9 mouse cellular contexts compared by ENCODE assay signal in the genomic region with DNA sequence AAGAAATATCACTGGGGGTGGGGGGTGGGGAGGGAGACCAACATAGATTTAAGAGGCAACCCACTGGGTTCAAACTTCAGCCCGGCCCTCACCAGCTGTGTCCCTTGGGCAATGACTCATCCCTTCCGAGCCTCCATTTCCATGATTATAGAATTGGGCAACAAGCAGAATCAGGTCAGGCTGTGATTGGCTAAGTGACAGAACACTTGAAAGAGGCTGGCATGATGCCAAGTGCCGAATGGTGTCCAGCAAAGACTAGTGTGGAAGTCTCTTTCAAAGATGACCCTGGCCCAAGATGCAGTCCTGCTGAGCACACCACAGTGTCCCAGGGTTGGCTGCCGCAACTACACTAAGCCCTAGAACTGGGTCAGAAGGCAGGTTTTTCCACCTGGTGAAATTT. TPM values are rescaled to one million over a fixed set of nuclear protein-coding genes. Genes with fewer than 3 reads are reported as not detected.
DNase-seq lines count a peak whose midpoint lies in the region; ATAC-seq lines count a peak whose summit lies in the region.
"Had no signal": no experiment of that assay in that cellular context is flagged by ENCODE, and none has a peak within 500 bp of the region (broad histone marks: within the 10 kb centered on the region; RNA-seq: fewer than 3 reads in every experiment).

No protein-coding gene starts in this region.

- no peak for ATAC-seq in kidney, embryonic 15.5 days (replicated peaks; ENCODE audit: low FRiP score)
- ATAC-seq in common myeloid progenitor, adult 5-6 weeks (replicated peaks; ENCODE audit: low read depth, poor library complexity, severe bottlenecking) = peak; percentile 33; the same call in 1 of the 2 replicates
- peak; percentile 24; the same call in 1 of the 2 replicates for ATAC-seq in lung, embryonic 16.5 days (ENCODE audit: low read depth)
- ATAC-seq in megakaryocyte-erythroid progenitor cell, adult 5-6 weeks (replicated peaks; ENCODE audit: low FRiP score, low TSS enrichment, poor library complexity, severe bottlenecking) = no peak

- DNase-seq in kidney, adult 18-20 months = peak; percentile 55
- peak; percentile 88 to 97 for DNase-seq in adrenal gland, adult (ENCODE audit: inconsistent age in 2 of 2, low spot score in 1 of 2)
- peak; percentile 83 for DNase-seq in heart, postnatal 10 days
- DNase-seq in testis, postnatal 14 days (ENCODE audit: low spot score) = peak; percentile 38

- H3K4me2 ChIP-seq in kidney, embryonic 15.5 days = no peak overlapping the region
- no peak overlapping the region for H3K4me2 ChIP-seq in lung, embryonic 16.5 days (ENCODE audit: low read depth, low read length)

- no peak overlapping the region for H3K4me3 ChIP-seq in kidney, embryonic 15.5 days (replicated peaks)
- H3K4me3 ChIP-seq in lung, embryonic 16.5 days (ENCODE audit: low read length) = no peak overlapping the region

- H3K9ac ChIP-seq in kidney, embryonic 15.5 days = no peak overlapping the region
- H3K9ac ChIP-seq in lung, embryonic 16.5 days (ENCODE audit: low read length) = no peak overlapping the region

- H3K9me3 ChIP-seq in kidney, embryonic 15.5 days (replicated peaks) = no peaks in the 10 kb centered on the region
- no peaks in the 10 kb centered on the region for H3K9me3 ChIP-seq in lung, embryonic 16.5 days (ENCODE audit: control insufficient read depth, low read length)
- H3K9me3 ChIP-seq: G1E had no signal

- 57% methylated on average over 4 of the region's 4 CpGs for WGBS in kidney, embryonic 15.5 days
- WGBS in lung, embryonic 16.5 days = 39% methylated on average over 4 of the region's 4 CpGs

- H3K4me1 ChIP-seq in kidney, embryonic 15.5 days = peaks cover 16% of the 10 kb centered on the region
- H3K4me1 ChIP-seq in lung, embryonic 16.5 days (replicated peaks; ENCODE audit: control insufficient read depth, insufficient read depth, low read length) = peaks cover 16% of the 10 kb centered on the region

- no peaks in the 10 kb centered on the region for H3K27me3 ChIP-seq in kidney, embryonic 15.5 days
- H3K27me3 ChIP-seq in lung, embryonic 16.5 days (ENCODE audit: control insufficient read depth, insufficient read depth, low read depth, low read length) = no peaks in the 10 kb centered on the region

- H3K27ac ChIP-seq in kidney, embryonic 15.5 days = no peak overlapping the region
- no peak overlapping the region for H3K27ac ChIP-seq in lung, embryonic 16.5 days (ENCODE audit: low read length)

- no peaks in the 10 kb centered on the region for H3K36me3 ChIP-seq in kidney, embryonic 15.5 days
- H3K36me3 ChIP-seq in lung, embryonic 16.5 days (ENCODE audit: control insufficient read depth, insufficient read depth, low read length) = no peaks in the 10 kb centered on the region
- H3K36me3 ChIP-seq: G1E had no signal

- intact Hi-C loops in heart, postnatal 10 days (cut with DNase I) = loop anchor here (5.0 kb wide), 1 partner anchor 64 kb away; no protein-coding TSS in a partner anchor

RNA-seq across cellular contexts. Expression of a gene that starts 14.2 kb away (rescaled TPM):
- polyA plus RNA-seq in kidney, embryonic 15.5 days (2015; fragmentation: Nextera tagmentation; extraction: Ambion mirVana) = 38.2 and 40.3 TPM in 2 replicates
- total RNA-seq in common myeloid progenitor, adult 5-6 weeks (2017) = 17.6 and 26.3 TPM in 2 replicates
- total RNA-seq in heart, postnatal 10 days (2021) = 10 to 100 TPM; 82.5 to 85.2 TPM
- polyA plus RNA-seq in lung, embryonic 16.5 days (2015; fragmentation: Nextera tagmentation; extraction: Ambion mirVana) = 25.5 and 28.0 TPM in 2 replicates
- total RNA-seq in megakaryocyte-erythroid progenitor cell, adult 5-6 weeks (2014; fragmentation: Nextera tagmentation) = 6.9 and 9.3 TPM in 2 replicates
- total RNA-seq in megakaryocyte-erythroid progenitor cell, adult 5-6 weeks (2017) = 9.1 and 13.3 TPM in 2 replicates
- total RNA-seq: G1E had no signal
- polyA plus RNA-seq: G1E had no signal

Comparison
In these comparisons a context has a peak if more than half of its experiments do, and no peak if none do; other contexts are left out.
1. DNase-seq: peak in every context shown above with its lines; median percentile 92 in adrenal gland, adult; 83 in heart, postnatal 10 days; 55 in kidney, adult 18-20 months; 38 in testis, postnatal 14 days.
2. ATAC-seq: peak in common myeloid progenitor, adult 5-6 weeks (single experiment) and lung, embryonic 16.5 days (single experiment); none in kidney, embryonic 15.5 days (single experiment) and megakaryocyte-erythroid progenitor cell, adult 5-6 weeks (single experiment).